Mouse (Mus musculus) left cerebral cortex, postnatal 10 days (tissue): Measurements from ENCODE around the gene Sec13. TPM values are rescaled to one million over a fixed set of nuclear protein-coding genes. Genes with fewer than 3 reads are reported as not detected.

Experiments used
- DNase-seq, 2 experiments: peaks; one replicate each; pipeline ENCODE4 v3.0.0; 2021 to 2022; ENCODE audit warnings: low spot score in 2 of 2, mixed read lengths in 1 of 2; ENCODE audit errors: extremely low spot score in 1 of 2
- intact Hi-C: fragments of 180-260 bp; cut with DNase I; formaldehyde crosslinking; loops from one replicate; pipeline ENCODE4 v1.15.1; 2025
- total RNA-seq, 2 experiments: library from RNA; stranded (reverse); gene quantifications; 2 replicates each; pipeline ENCODE4 v1.2.3; 2021

The Sec13 gene
- total RNA-seq, result 10 to 100 TPM; 78.7 to 80.2 TPM

DNA sequence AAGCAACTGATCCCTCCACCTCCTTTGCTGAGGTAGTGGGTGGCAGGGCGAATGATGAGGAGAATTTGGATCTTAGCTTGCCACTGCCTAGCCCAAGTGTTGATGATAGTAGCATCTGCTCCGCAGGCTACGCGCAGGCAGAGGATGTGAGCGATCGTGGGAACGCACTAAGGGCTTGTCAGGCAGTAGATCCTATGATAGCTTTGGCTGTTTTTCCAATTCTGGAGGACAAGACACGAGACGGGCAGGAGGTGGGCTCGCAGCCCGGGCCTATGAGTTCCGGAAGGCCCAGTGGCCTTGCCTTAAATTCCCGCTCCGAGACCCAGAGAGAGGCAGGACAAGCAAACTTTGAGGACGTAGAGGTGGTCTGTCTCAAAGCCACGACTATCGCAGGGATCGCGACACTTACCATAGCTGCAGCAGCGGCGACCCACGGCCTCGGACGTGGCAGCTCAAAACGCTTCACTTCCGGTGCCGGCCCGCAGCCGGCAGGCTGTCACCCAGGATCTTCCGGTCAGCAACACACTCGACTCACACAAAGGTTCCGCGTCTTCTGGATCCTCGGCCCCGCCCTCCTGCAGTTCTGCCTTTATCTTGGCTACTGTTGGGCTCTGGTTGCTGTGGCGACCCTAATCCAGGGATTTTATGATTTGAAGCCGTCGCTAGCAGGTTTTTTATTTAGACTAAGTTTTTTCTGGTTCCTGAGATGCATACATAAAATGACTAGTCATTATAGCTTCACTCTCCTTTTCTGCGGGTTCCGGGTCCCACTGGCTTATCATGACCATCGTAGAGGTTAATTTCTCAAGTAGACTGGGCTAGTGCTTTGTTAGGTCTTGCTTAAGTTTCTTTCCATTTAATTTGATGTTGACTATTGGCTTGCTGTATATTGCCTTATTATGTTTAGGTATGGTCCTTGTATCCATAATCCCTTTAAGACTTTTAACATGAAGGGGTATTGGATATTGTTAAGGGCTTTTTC, at the start of gene Sec13:
TSS of gene Sec13 (minus strand) at position 508 of the 982 bp plus-strand sequence.
- intact Hi-C loops, result no loop called here

GRCm38 (mm10) chr6:113787459-113787968, 47.0 kb upstream of the Sec13 start:
- intact Hi-C loops, result no loop called here
- no peak for DNase-seq

More for the DNA sequence above, at the start of gene Sec13:
- DNase-seq, result peak; percentile 89 to 91

- no peak for DNase-seq
- intact Hi-C loops, result no loop called here
These were observed 45.1 kb upstream of the Sec13 start for GRCm38 (mm10) chr6:113785658-113786057.

GRCm38 (mm10) chr6:113778229-113778753, 37.7 kb upstream of the Sec13 start:
- no peak for DNase-seq
- intact Hi-C loops, result no loop called here

DNA sequence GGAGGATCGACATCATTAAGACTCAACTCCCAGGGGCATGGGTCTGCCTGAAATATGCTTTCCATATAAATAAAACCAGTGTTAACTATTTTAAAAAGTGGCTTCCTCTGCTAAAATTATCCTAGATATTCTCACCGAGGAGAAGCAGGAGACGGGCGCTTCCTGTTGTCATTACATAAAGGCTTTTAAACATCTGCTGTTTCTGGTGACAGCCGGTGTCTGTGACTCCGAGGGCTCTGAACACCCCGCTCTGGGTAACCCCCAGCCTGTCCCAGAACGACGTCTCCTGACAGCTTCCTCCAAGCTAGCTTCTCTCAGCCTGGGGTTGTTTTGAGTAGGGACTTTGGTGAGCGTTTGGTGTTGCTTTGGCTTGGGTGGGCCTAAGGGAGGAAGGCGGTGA, 28.3 kb upstream of the Sec13 start:
- intact Hi-C loops, result no loop called here
- no peak for DNase-seq

GRCm38 (mm10) chr6:113761644-113762043, 21.1 kb upstream of the Sec13 start:
- DNase-seq, result peak; percentile 57 to 58
- intact Hi-C loops, result loop anchor here (5.0 kb wide), 1 partner anchor 311 kb away; no protein-coding TSS in a partner anchor

- no peak for DNase-seq
- intact Hi-C loops, result no loop called here
These were observed 8.7 kb upstream of the Sec13 start for GRCm38 (mm10) chr6:113749119-113749685.

DNA sequence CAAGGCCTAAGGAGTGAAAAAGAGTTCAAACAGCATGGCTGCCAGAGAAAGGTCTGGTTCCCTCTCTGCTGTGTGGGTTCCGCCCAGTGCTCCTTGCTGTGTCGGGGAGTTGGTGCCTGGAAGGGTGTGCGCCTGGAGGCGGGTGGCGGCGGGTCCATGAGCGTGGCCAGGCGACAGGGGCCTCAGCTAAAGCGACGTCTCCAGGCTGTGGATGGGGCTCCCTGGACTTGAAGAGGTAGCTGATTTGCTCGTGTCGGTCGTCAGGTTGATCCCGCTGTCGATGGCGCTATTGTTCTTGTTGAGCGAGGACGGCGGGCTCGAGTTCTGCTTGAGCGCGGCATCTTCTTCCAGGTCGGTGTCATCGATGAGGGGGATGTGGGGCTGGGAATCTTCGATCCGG, 7.8 kb upstream of the Sec13 start:
- intact Hi-C loops, result no loop called here
- no peak for DNase-seq

- intact Hi-C loops, result no loop called here
- DNase-seq, result no peak
These were observed 6.7 kb upstream of the Sec13 start for GRCm38 (mm10) chr6:113747284-113747683.

DNA sequence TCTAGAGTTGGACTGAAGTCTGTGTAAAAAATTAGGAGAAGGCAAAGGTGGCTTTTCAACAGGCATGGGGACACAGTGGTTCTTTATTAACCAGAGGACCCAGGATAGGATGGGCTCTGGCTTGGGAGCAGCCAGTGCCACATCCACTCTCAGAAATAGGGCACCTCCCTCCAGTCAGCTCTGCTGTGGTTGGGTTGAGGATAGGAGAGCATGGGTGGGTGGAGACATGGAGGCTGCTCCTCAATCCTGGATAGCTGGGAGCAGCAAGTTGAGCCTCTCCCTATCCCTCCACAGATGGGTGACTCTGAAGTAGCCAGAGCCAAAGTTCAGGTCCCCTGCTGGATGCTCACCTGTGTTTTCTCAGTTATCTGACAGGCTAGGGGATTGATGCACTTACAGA, 4.6 kb upstream of the Sec13 start:
- intact Hi-C loops, result no loop called here
- DNase-seq, result no peak

DNA sequence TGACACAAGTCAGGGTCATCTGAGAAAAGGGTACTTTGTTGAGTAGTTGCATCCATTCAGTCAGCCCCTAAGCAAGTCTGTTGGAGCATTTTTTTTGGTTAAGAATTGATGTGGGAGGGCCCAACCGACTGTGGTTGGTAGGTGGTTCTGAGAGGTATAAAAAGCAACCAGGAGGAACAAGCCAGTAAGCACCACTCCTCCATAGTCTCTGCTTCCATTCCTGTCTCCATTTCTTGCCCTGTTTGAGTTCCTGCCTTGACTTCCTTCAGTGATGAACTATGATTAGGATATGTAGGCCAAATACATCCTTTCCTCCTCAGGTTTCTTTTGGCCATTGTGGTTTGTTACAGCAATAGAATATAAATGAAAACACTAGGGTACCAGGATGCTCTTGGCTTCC, 2.6 kb upstream of the Sec13 start:
- DNase-seq, result no peak
- intact Hi-C loops, result no loop called here

GRCm38 (mm10) chr6:113742321-113742720, 1.8 kb upstream of the Sec13 start:
- DNase-seq, result no peak
- intact Hi-C loops, result no loop called here

- intact Hi-C loops, result no loop called here
- no peak for DNase-seq
These were observed 882 bp upstream of the Sec13 start for GRCm38 (mm10) chr6:113741425-113741824.

DNA sequence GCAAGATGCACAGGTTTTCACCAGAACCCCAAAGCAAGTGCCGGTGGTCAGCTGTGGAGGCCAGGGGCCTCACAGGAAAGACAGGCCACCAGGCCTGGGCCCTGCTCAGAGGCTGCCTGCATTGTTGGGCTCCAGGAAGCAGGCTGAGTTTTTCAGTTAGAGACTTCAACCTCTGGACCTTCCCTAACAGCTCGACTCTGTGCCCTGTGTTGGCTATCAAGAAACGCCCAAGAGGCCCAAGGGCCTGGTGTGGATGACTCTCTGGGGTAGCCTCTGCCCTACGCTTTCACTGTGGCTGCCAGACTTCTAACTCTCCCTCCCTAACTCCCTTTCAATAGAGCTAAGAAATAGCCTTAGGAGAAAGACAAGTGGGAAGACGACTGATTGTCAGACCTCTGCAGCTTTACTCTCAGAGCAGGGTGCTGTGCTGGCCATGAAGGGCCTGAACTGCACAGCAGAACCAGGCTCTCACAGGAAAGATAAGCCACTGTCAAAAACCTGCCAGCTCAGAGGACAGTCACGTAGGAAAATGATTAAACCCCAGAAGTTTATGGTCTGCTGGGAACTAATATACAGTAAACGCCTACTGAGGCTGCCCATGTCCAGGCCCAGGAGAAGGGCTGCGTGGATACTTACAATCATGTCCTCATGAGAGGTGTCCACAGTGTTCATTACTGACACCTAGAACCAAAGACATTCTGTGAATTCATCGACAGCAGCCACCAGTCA, 3.1 kb downstream of the Sec13 start:
- intact Hi-C loops, result no loop called here
- no peak for DNase-seq

- no peak for DNase-seq
- intact Hi-C loops, result no loop called here
These were observed 9.2 kb downstream of the Sec13 start for GRCm38 (mm10) chr6:113731296-113731695.

GRCm38 (mm10) chr6:113728181-113728580, 12.4 kb downstream of the Sec13 start:
- DNase-seq, result no peak
- intact Hi-C loops, result no loop called here

GRCm38 (mm10) chr6:113721061-113721460, 19.5 kb downstream of the Sec13 start:
- intact Hi-C loops, result no loop called here
- no peak for DNase-seq

GRCm38 (mm10) chr6:113719878-113720277, 20.7 kb downstream of the Sec13 start, which contains the start of gene Ghrl:
Ghrl (minus strand) TSS chr6:113719880.
- intact Hi-C loops, result no loop called here
- no peak for DNase-seq

DNA sequence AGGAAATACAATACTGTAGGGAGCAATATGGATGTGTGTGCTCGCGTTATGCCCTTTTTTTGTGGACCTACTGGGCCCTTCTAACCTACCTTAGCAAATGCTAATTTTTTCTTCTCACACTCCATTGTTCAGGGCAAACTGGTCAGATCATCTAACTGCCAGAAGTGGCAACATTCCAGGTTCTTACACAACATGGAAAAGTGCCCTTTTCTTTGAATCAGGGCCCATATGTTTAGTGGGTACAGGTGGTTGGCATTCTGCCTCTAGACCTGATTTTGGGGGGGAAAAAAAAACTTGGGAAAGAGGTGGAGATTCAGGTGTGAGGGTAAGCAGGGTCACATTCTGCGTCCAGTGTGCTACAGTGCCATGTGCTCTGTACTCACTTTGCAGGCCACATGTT, 23.0 kb downstream of the Sec13 start:
- no peak for DNase-seq
- intact Hi-C loops, result no loop called here
